ENCODE assay signal across 20 mouse cellular contexts in genomic region chr16:22613186-22614073, GRCm38 (mm10). TPM values are rescaled to one million over a fixed set of nuclear protein-coding genes. Genes with fewer than 3 reads are reported as not detected.
DNase-seq lines count a peak whose midpoint lies in the region; ATAC-seq and TF ChIP-seq lines count a peak whose summit lies in the region.
"Had no signal": no experiment of that assay in that cellular context is flagged by ENCODE, and none has a peak within 500 bp of the region (broad histone marks: within the 10 kb centered on the region; RNA-seq: fewer than 3 reads in every experiment).

No protein-coding gene starts in this region.

- H3K9ac ChIP-seq in embryonic facial prominence, embryonic 14.5 days (ENCODE audit: low read depth, low read length), result no peak overlapping the region
- no peak overlapping the region for H3K9ac ChIP-seq in stomach, embryonic 14.5 days (replicated peaks; ENCODE audit: low read depth, low read length)
- H3K9ac ChIP-seq: embryonic facial prominence, embryonic 13.5 days; hindbrain, embryonic 14.5 days; limb, embryonic 12.5 days; liver, embryonic 14.5 days; midbrain, embryonic 13.5 days had no signal

- no peaks in the 10 kb centered on the region for H3K27me3 ChIP-seq in embryonic facial prominence, embryonic 14.5 days (replicated peaks; ENCODE audit: control insufficient read depth, insufficient read depth, low read length)
- no peaks in the 10 kb centered on the region for H3K27me3 ChIP-seq in stomach, embryonic 14.5 days (ENCODE audit: control insufficient read depth, insufficient read depth, low read length)
- H3K27me3 ChIP-seq: limb, embryonic 12.5 days; midbrain, embryonic 13.5 days had no signal

- no peak for TF ChIP-seq CTCF in layer of hippocampus, adult 2 months (conservative IDR thresholded peaks at IDR 0.05)

- H3K4me2 ChIP-seq in embryonic facial prominence, embryonic 14.5 days (ENCODE audit: low read depth, low read length), result no peak overlapping the region
- H3K4me2 ChIP-seq in stomach, embryonic 14.5 days (replicated peaks; ENCODE audit: low read depth, low read length), result no peak overlapping the region
- H3K4me2 ChIP-seq: embryonic facial prominence, embryonic 13.5 days; hindbrain, embryonic 14.5 days; limb, embryonic 12.5 days; midbrain, embryonic 13.5 days had no signal

- H3K27ac ChIP-seq in layer of hippocampus, adult 2 months, result peak overlapping the region; percentile 23; the same call in 1 of the 2 replicates
- no peak overlapping the region for H3K27ac ChIP-seq in embryonic facial prominence, embryonic 14.5 days (replicated peaks; ENCODE audit: low read depth, low read length)
- no peak overlapping the region; the same call in 1 of the 2 replicates for H3K27ac ChIP-seq in stomach, embryonic 14.5 days (ENCODE audit: low read length)
- H3K27ac ChIP-seq: embryonic facial prominence, embryonic 13.5 days; heart, embryonic 10.5 days; hindbrain, embryonic 14.5 days; limb, embryonic 12.5 days; liver, embryonic 14.5 days; midbrain, embryonic 13.5 days had no signal

- WGBS in embryonic facial prominence, embryonic 14.5 days, result 39% methylated on average over 9 of the region's 9 CpGs
- WGBS in stomach, embryonic 14.5 days, result 56% methylated on average over 9 of the region's 9 CpGs

- H3K4me3 ChIP-seq in layer of hippocampus, adult 2 months, result no peak overlapping the region
- no peak overlapping the region for H3K4me3 ChIP-seq in embryonic facial prominence, embryonic 14.5 days (ENCODE audit: low read depth, low read length)
- H3K4me3 ChIP-seq in stomach, embryonic 14.5 days (ENCODE audit: low read depth, low read length), result no peak overlapping the region
- H3K4me3 ChIP-seq: embryonic facial prominence, embryonic 13.5 days; heart, embryonic 10.5 days; limb, embryonic 12.5 days; midbrain, embryonic 13.5 days had no signal

- H3K36me3 ChIP-seq in embryonic facial prominence, embryonic 14.5 days (ENCODE audit: control insufficient read depth, insufficient read depth, low read length), result no peaks in the 10 kb centered on the region
- no peaks in the 10 kb centered on the region for H3K36me3 ChIP-seq in stomach, embryonic 14.5 days (ENCODE audit: control insufficient read depth, insufficient read depth, low read length)
- H3K36me3 ChIP-seq: embryonic facial prominence, embryonic 13.5 days; heart, embryonic 10.5 days; limb, embryonic 12.5 days; midbrain, embryonic 13.5 days had no signal

- no peaks in the 10 kb centered on the region for H3K9me3 ChIP-seq in embryonic facial prominence, embryonic 14.5 days (ENCODE audit: control insufficient read depth, low read length)
- no peaks in the 10 kb centered on the region for H3K9me3 ChIP-seq in stomach, embryonic 14.5 days (ENCODE audit: control insufficient read depth, low read depth, low read length)
- H3K9me3 ChIP-seq: embryonic facial prominence, embryonic 13.5 days; heart, embryonic 10.5 days; limb, embryonic 12.5 days; midbrain, embryonic 13.5 days had no signal

- DNase-seq in layer of hippocampus, adult 2 months (ENCODE audit: low spot score in 2 of 2), result no peak
- no peak for DNase-seq in layer of hippocampus, adult 9-10 months (ENCODE audit: low spot score)
- DNase-seq in brain, embryonic 18.5 days (ENCODE audit: low read depth, low spot score), result peak; percentile 3
- DNase-seq in embryonic facial prominence, embryonic 14.5 days (ENCODE audit: low spot score), result peak; percentile 24
- DNase-seq in c-Kit-positive CD71-positive TER-119-positive erythroid progenitor cells, embryonic 14.5 days (ENCODE audit: low spot score), result no peak
- DNase-seq in yolk sac, embryonic 10.5 days (ENCODE audit: low spot score), result no peak
- DNase-seq: cerebellum, adult 11 months; cerebellum, postnatal 36 days; gastrocnemius, postnatal 10 days; heart, postnatal 14 days; kidney, adult 18-20 months; kidney, postnatal 14 days; retina, postnatal 1 day had no signal

- no peak for ATAC-seq in embryonic facial prominence, embryonic 14.5 days (ENCODE audit: low read depth)
- 0 out of 2 replicates have a peak, but pooled peaks have one; percentile 67 for ATAC-seq in stomach, embryonic 14.5 days (ENCODE audit: insufficient number of reproducible peaks, insufficient read depth, low FRiP score, low read depth)
- ATAC-seq: midbrain, embryonic 13.5 days had no signal

- peaks cover 6% of the 10 kb centered on the region; the same call in 1 of the 2 replicates for H3K4me1 ChIP-seq in embryonic facial prominence, embryonic 14.5 days (ENCODE audit: control insufficient read depth, insufficient read depth, low read length)
- no peaks in the 10 kb centered on the region; the same call in 1 of the 2 replicates for H3K4me1 ChIP-seq in stomach, embryonic 14.5 days (ENCODE audit: control insufficient read depth, insufficient read depth, low read length)
- H3K4me1 ChIP-seq: heart, embryonic 10.5 days; midbrain, embryonic 13.5 days had no signal

RNA-seq across cellular contexts. Expression of gene Dgkg, which starts 43.6 kb away (rescaled TPM):
- 100 to 1,000 TPM; 199 to 231 TPM for total RNA-seq in layer of hippocampus, adult 2 months (2021)
- polyA plus RNA-seq in embryonic facial prominence, embryonic 14.5 days (2014; fragmentation: Nextera tagmentation; extraction: Ambion mirVana), result 0.51 and 1.4 TPM in 2 replicates
- polyA plus RNA-seq in stomach, embryonic 14.5 days (2014; fragmentation: Nextera tagmentation; extraction: Ambion mirVana), result 1.5 and 1.8 TPM in 2 replicates

Comparison
In these comparisons a context has a peak if more than half of its experiments do, and no peak if none do; other contexts are left out.
1. DNase-seq: peak in brain, embryonic 18.5 days (single experiment) and embryonic facial prominence, embryonic 14.5 days (single experiment); none in layer of hippocampus, adult 2 months (0 of 2), layer of hippocampus, adult 9-10 months (single experiment), c-Kit-positive CD71-positive TER-119-positive erythroid progenitor cells, embryonic 14.5 days (single experiment) and yolk sac, embryonic 10.5 days (single experiment).